Mouse (Mus musculus) adrenal gland, postnatal 4 days (tissue): ENCODE data around the gene Olfr1350. TPM values are rescaled to one million over a fixed set of nuclear protein-coding genes. Genes with fewer than 3 reads are reported as not detected.
"Not testable (repeated sequence)": the region's sequence is repeated elsewhere in the genome, so short reads cannot be mapped to it uniquely, and the experiment has no call there.

Source experiments
- DNase-seq, 2 experiments: peaks; one replicate each; pipeline ENCODE4 v3.0.0; 2021 to 2022; ENCODE audit warnings: low spot score in 2 of 2, mixed read lengths in 2 of 2
- long read RNA-seq, 2 experiments: library from polyadenylated mRNA; stranded (forward); transcript quantifications; one replicate each; pipeline ENCODE4 v2.0.0; 2021
- total RNA-seq, 2 experiments: library from RNA; stranded (reverse); gene quantifications; 2 replicates each; pipeline ENCODE4 v1.2.3; 2021

The Olfr1350 gene
- total RNA-seq: not detected
- long read RNA-seq, experiment 1: 0 reads
- long read RNA-seq, experiment 2: 0 reads

DNA sequence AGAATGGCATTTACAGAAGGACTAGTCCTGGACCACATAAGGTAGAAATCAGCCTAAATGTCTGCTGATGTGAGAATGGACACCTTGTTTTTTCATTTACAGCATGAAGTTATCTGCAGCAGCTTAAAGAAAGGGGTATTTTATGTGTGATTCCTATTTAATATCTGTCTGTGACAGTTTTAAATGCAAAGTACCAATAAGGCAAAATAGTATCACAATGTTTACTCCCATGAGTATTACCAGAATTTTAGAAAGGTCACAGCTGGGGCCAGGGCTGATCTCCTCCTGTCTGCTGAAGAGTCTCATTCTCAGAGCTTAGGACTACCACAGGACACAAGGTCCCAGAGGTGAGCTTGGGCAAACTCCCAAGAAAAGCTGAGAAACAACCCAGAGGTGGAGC lies at the start of gene Olfr1350:
TSS of gene Olfr1350 (plus strand) at position 301 of the 400 bp plus-strand sequence.
- DNase-seq: no peak

GRCm38 (mm10) chr7:6521666-6522065 lies 43.0 kb upstream of the Olfr1350 start:
- DNase-seq: no peak

DNA sequence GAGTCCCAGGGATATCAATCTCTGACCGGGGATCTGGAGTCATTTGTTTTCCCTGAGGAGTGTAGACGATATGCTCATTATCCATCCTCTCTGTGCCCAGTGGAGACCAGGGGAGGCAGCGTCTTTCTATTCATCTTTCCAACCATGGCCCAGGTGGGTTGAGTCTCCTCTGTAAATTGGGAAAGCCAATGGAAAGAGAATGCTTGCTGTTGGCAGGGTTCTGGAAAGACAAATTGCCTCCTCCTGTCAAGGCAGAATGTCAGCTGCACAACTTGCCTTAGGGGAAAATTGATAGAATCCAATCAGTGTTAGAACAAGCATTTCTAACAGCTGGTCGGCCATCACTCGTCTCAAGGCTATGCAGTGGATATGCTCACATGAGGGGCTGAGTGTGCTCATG lies 41.8 kb upstream of the Olfr1350 start, which contains the start of gene Olfr1349:
TSS of gene Olfr1349 (minus strand) at position 101 of the 400 bp plus-strand sequence.
- no peak for DNase-seq

DNA sequence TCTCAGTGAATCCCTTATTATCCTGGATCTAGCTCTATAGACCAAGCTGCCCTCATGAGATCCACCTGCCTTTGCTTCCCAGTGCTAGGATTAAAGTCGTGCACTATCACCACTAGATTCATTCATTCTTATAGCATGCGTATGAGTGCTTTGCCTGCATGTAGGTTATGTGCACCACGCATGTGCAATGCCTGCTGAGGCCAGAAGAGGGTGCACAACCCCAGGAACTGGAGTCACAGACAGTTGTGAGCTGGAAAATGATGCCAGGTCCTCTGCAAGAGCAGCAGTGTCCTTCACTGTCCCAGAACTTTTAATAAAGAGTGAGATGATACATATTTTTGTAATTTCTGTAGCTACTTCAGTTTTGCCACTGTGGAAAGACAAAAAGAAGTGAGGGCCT lies 39.6 kb upstream of the Olfr1350 start:
- no peak for DNase-seq

GRCm38 (mm10) chr7:6526141-6526540 lies 38.5 kb upstream of the Olfr1350 start:
- no peak for DNase-seq

GRCm38 (mm10) chr7:6586096-6586759 lies 21.6 kb downstream of the Olfr1350 start:
- DNase-seq: no peak

DNA sequence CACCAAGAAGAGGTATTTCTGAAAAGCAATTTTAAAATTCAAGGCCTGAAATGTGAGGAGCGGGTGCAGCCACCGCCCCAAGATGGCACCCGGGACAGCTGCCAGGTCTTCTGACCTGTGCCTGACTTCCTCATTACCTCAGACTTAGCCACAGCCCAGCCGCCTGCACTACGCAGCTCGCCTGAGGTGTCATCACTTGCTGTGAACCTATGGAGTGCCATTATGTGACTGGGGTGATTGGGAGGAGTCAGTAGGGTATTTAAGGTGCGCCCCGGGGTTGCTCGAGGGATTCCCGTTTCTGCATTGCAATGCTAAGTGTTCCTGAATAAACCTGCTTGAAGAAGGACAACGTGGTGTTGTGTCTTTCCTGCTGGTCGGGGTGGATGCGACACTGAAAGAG lies 24.1 kb downstream of the Olfr1350 start:
- not testable (repeated sequence) for DNase-seq

DNA sequence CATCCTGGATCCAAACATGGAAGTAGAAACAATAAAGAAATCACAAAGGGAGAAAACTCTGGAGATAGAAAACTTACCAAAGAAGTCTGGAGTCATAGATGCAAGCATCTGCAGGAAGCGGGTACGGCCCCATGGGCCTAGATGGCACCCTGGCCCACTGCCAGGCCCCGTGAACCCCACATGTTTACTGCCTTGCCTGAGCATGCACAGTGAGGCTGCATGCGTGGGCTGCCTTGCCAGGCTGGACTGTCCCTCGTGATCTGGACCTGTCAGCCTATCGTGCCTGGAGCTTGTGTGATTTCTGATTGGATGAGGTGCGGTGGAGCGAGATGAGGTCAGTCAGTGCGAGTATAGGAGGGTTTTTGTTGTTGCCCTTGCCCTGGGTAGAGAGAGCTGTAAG lies 38.7 kb downstream of the Olfr1350 start:
- no peak for DNase-seq

Other genes starting within 250 kb of the Olfr1350 start
- 1 to 10 TPM; 3.1 to 5.4 TPM for gene Zfp583, start 233.6 kb upstream of the Olfr1350 start, total RNA-seq
- gene Gm3854, start 221.1 kb upstream of the Olfr1350 start, total RNA-seq: 1 to 10 TPM; 1.6 to 1.7 TPM
- gene Zfp78, start 201.6 kb upstream of the Olfr1350 start, total RNA-seq: 1 to 10 TPM; 3.9 to 4.0 TPM
- 1 to 10 TPM; 6.8 to 9.0 TPM for gene Zfp28, start 181.5 kb upstream of the Olfr1350 start, total RNA-seq
- under 1 TPM; 0.17 to 0.40 TPM for gene Smim17, start 166.1 kb upstream of the Olfr1350 start, total RNA-seq
- under 1 TPM in 1 of 2 experiments, not detected in 1; 0.08 TPM for gene Gm20715, start 154.6 kb upstream of the Olfr1350 start, total RNA-seq
- gene Olfr1344, start 126.2 kb upstream of the Olfr1350 start, total RNA-seq: not detected
- under 1 TPM in 1 of 2 experiments, not detected in 1; 0.03 TPM for gene Olfr1336, start 108.7 kb upstream of the Olfr1350 start, total RNA-seq
- gene Olfr1346, start 97.7 kb upstream of the Olfr1350 start, total RNA-seq: not detected
- not detected for gene Olfr5, start 77.9 kb upstream of the Olfr1350 start, total RNA-seq
- not detected for gene Olfr1347, start 65.1 kb upstream of the Olfr1350 start, total RNA-seq
- gene Olfr1348, start 56.1 kb upstream of the Olfr1350 start, total RNA-seq: not detected
- not detected for gene Olfr1349, start 41.9 kb upstream of the Olfr1350 start, total RNA-seq
- 10 to 100 TPM; 61.7 to 69.0 TPM for gene Zim1, start 131.6 kb downstream of the Olfr1350 start, total RNA-seq
- 100 to 1,000 TPM; 191 to 197 TPM for gene Peg3, start 165.6 kb downstream of the Olfr1350 start, total RNA-seq
- 1 to 10 TPM; 8.3 to 8.5 TPM for gene Usp29, start 165.7 kb downstream of the Olfr1350 start, total RNA-seq